Mouse (Mus musculus): ENCODE measurements at regions not wholly inside any gene's neighbourhood (a gene's known extent, or its start where the extent isn't known, plus 50 kb on each side); places are given as distances from the start of the nearest gene placed in this dataset.

DNA sequence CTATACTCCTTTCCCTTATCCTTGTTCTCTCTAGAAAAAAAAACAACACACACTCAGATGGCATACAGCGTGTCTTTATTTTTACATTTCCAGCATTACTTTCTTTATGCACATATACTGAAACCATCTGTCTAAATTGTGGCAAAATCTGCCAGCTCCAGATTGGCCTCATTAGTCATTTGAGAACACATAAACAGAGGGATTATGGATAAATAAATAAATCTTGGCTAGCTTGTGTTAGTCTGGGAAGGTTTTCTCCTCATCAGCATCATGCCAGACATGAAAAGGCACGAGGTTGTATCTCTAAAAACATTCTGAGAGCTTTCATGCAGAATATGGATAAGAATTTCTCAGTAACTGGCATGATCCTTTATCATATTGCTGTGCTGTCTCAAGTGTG, 1369.1 kb downstream of the Slc22a22 start:
- Histone ChIP-seq H3K36me3 (no peaks in the 10 kb centered on the region), H3K27ac (replicated peaks) (no peak overlapping the region), H3K9me3 (no peaks in the 10 kb centered on the region), H3K27me3 (no peaks in the 10 kb centered on the region), H3K9ac (replicated peaks) (no peak overlapping the region), H3K4me1 (no peaks in the 10 kb centered on the region), H3K4me2 (replicated peaks) (no peak overlapping the region), H3K4me3 (no peak overlapping the region)
- WGBS: 70% methylated on average over 2 of the region's 2 CpGs
- no peak for ATAC-seq (ENCODE audit: low FRiP score, low read depth)

DNA sequence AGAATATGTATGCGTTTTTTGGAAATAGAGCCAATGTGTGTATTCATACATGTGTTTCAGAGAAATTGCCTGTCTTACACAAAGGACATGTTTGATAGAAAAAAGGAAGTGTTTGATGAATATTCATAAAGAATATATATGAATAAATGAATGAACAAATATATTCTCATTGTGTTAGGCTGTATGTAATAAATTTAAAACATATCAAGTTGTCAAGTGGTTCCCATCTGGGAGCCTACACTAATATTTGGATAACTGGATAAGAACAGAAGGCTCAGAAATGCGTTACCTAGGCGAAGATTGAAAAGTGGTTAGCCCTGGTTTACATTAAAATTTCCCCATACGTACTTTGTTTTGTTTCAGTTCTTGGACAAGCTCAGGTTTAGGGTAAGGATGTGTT, 1369.7 kb downstream of the Slc22a22 start:
- Histone ChIP-seq H3K27ac (replicated peaks) (no peak overlapping the region), H3K9me3 (no peaks in the 10 kb centered on the region), H3K36me3 (no peaks in the 10 kb centered on the region), H3K4me1 (no peaks in the 10 kb centered on the region), H3K9ac (replicated peaks) (no peak overlapping the region), H3K4me3 (no peak overlapping the region), H3K4me2 (replicated peaks) (no peak overlapping the region), H3K27me3 (no peaks in the 10 kb centered on the region)
- 80% methylated on average over 4 of the region's 4 CpGs for WGBS
- no peak for ATAC-seq (ENCODE audit: low FRiP score, low read depth)

DNA sequence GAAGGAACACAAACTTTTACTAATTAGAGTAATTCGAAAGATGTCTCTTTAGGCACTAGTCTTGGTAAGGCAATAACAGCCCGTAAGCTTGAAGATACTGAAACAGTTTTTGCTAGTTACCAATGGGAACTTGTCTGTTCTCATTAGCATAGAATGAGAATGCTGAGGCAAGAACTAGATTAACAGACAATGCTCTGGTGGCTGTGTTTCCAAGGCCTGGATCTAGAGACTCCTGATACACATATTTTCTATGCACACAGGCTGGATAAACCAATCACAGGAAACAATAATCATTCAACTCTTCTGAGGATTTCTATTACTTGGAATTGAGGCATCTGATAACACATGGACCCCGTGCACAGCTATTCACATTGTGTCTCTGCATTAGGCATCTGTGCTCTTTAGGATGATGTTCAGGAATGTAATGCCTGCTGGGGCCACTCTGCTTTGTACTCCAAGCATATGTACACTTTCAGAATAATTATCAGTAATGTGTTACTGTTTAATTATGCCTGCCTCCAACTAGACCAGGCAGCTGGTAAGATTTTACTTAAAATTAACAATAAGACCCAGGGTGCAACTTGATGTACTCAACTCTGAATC, 1377.2 kb downstream of the Slc22a22 start:
- no peak overlapping the region for H3K9ac ChIP-seq (replicated peaks)
- no peak overlapping the region for H3K27ac ChIP-seq (replicated peaks)
- H3K36me3 ChIP-seq: no peaks in the 10 kb centered on the region
- no peak for ATAC-seq (ENCODE audit: low FRiP score, low read depth)
- H3K27me3 ChIP-seq: no peaks in the 10 kb centered on the region
- no peaks in the 10 kb centered on the region for H3K4me1 ChIP-seq
- WGBS: 84% methylated on average over 3 of the region's 3 CpGs
- H3K4me3 ChIP-seq: no peak overlapping the region
- no peak overlapping the region for H3K4me2 ChIP-seq (replicated peaks)
- no peaks in the 10 kb centered on the region for H3K9me3 ChIP-seq

DNA sequence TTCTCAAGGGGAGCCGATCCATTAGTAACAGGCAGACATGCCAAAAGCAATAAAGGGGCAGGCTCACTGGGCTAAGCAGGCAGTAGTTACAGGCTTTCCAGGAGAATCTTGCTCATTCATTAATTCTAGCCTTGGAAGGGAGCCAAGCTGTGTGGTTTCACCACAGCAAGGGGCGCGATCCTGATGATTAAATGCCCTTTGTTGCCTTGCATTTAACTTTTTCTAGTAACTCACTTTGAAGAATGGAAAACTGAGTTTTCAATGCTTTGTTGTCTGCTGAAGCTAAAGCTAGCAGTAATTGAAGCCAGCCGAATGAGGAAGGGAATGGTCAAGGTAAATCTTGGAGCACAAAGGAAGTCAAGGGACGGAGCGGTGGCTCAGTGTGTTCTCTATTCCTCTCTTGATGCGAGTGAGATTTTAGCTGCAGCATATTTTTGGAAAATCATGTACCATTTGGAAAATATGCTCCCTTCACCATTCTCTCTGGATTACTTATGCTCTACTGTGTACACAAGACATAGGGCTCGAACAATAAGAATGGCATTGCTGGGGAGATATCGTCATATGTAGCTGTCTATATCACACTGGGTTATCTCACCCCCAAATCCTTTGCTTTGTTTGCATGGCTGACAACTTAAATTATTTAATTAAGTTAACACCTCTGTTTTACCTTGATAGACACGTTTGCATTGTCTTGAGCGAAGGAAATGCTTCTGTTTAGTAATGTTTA, 1399.4 kb downstream of the Slc22a22 start:
- no peaks in the 10 kb centered on the region for H3K27me3 ChIP-seq
- H3K36me3 ChIP-seq: no peaks in the 10 kb centered on the region
- no peak overlapping the region for H3K27ac ChIP-seq (replicated peaks)
- peak; percentile 81 for ATAC-seq (ENCODE audit: low FRiP score, low read depth)
- H3K4me3 ChIP-seq: no peak overlapping the region
- H3K4me1 ChIP-seq: peaks cover 14% of the 10 kb centered on the region
- H3K9ac ChIP-seq (replicated peaks): no peak overlapping the region
- peak overlapping the region; percentile 33 for H3K4me2 ChIP-seq (replicated peaks)
- 36% methylated on average over 11 of the region's 11 CpGs for WGBS
- H3K9me3 ChIP-seq: no peaks in the 10 kb centered on the region

DNA sequence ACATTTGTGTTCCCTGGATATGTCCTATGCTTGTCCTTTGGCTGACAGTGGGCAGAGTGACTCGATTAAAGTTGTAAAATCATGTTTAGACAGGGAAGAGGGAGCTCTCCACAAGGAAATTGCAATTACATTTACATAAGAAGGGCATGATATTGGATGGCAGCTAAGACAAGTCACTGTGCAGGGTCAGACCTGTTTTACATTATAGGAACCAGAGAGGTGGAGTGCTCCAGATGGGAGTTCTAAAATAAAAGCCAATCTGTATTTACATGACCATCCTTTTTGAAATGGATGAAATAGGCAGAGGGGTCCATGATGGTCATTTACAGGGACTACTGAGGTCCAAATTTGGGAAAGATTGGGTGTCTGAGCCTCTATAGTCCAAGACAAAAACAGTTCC, 1400.3 kb downstream of the Slc22a22 start:
- Histone ChIP-seq H3K36me3 (no peaks in the 10 kb centered on the region), H3K27ac (replicated peaks) (no peak overlapping the region), H3K4me3 (no peak overlapping the region), H3K9me3 (peaks cover 4% of the 10 kb centered on the region; the same call in 1 of the 2 replicates), H3K4me2 (replicated peaks) (no peak overlapping the region), H3K9ac (replicated peaks) (no peak overlapping the region), H3K27me3 (no peaks in the 10 kb centered on the region), H3K4me1 (peaks cover 14% of the 10 kb centered on the region)
- 62% methylated on average over 1 of the region's 1 CpGs for WGBS
- ATAC-seq (ENCODE audit: low FRiP score, low read depth): 0 out of 2 replicates have a peak, but pooled peaks have one; percentile 35

- no peak for ATAC-seq (ENCODE audit: low FRiP score, low read depth)
- Histone ChIP-seq H3K4me1 (peaks cover 14% of the 10 kb centered on the region), H3K9me3 (peaks cover 4% of the 10 kb centered on the region; the same call in 1 of the 2 replicates), H3K27me3 (no peaks in the 10 kb centered on the region), H3K36me3 (no peaks in the 10 kb centered on the region), H3K27ac (replicated peaks) (no peak overlapping the region), H3K4me3 (no peak overlapping the region), H3K4me2 (replicated peaks) (no peak overlapping the region), H3K9ac (replicated peaks) (no peak overlapping the region)
- 85% methylated on average over 1 of the region's 1 CpGs for WGBS
Observed at GRCm38 (mm10) chr15:56076680-56077079, 1400.7 kb downstream of the Slc22a22 start.

GRCm38 (mm10) chr15:56069511-56069910, 1407.9 kb downstream of the Slc22a22 start:
- WGBS: 82% methylated on average over 2 of the region's 2 CpGs
- ATAC-seq (ENCODE audit: low FRiP score, low read depth): no peak

DNA sequence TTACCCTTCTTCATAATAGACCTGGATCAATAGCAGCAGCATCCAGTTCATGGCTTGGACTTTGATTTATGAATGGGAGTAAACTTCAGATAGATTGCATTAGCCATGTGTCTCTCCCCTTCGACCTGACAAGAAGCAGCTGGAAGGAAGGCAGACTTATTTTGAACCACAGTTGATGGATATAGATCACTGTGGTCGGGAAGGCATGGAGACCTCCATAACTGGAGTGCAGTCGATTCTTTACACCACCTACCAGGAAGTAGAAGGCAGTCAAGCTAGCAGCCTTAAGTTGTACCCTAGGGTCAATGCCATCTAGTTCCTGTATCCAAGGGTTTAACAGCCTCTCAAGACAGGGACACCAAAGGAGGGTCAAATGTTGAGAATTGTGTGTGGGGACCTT, 1410.2 kb downstream of the Slc22a22 start:
- Histone ChIP-seq H3K27me3 (no peaks in the 10 kb centered on the region), H3K4me3 (no peak overlapping the region), H3K9ac (replicated peaks) (no peak overlapping the region), H3K4me2 (replicated peaks) (no peak overlapping the region), H3K27ac (replicated peaks) (no peak overlapping the region), H3K4me1 (no peaks in the 10 kb centered on the region; the same call in 1 of the 2 replicates), H3K9me3 (no peaks in the 10 kb centered on the region), H3K36me3 (no peaks in the 10 kb centered on the region)
- ATAC-seq (ENCODE audit: low FRiP score, low read depth): no peak
- WGBS: 83% methylated on average over 3 of the region's 3 CpGs

More at GRCm38 (mm10) chr15:56069511-56069910, 1407.9 kb downstream of the Slc22a22 start:
- Histone ChIP-seq H3K4me2 (replicated peaks) (no peak overlapping the region), H3K27me3 (no peaks in the 10 kb centered on the region), H3K9ac (replicated peaks) (no peak overlapping the region), H3K36me3 (no peaks in the 10 kb centered on the region), H3K4me1 (no peaks in the 10 kb centered on the region; the same call in 1 of the 2 replicates), H3K27ac (replicated peaks) (no peak overlapping the region), H3K4me3 (no peak overlapping the region), H3K9me3 (peaks cover 4% of the 10 kb centered on the region; the same call in 1 of the 2 replicates)

DNA sequence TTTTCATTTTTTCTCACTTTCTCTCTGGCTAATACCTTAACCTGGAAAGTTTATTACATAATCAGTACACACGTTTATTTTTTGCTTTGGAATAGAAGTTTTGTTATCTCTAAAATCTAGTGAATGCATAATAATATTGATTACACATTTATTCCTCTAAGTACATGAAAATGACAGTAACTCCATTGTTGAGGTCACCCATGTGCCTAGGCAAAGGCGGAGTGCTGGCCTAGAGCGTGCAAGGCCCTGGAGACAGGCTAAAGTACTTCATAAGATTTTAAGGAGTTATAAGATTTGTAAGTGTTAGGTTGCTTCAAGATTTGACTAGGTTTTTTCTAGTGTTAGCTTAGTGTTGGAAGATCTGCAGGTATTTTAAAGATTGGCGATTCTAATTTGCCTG, 1410.9 kb downstream of the Slc22a22 start:
- Histone ChIP-seq H3K27me3 (no peaks in the 10 kb centered on the region), H3K4me3 (no peak overlapping the region), H3K4me2 (replicated peaks) (no peak overlapping the region), H3K27ac (replicated peaks) (no peak overlapping the region), H3K9ac (replicated peaks) (no peak overlapping the region), H3K4me1 (no peaks in the 10 kb centered on the region; the same call in 1 of the 2 replicates), H3K36me3 (no peaks in the 10 kb centered on the region), H3K9me3 (no peaks in the 10 kb centered on the region)
- WGBS: 77% methylated on average over 4 of the region's 4 CpGs
- no peak for ATAC-seq (ENCODE audit: low FRiP score, low read depth)

DNA sequence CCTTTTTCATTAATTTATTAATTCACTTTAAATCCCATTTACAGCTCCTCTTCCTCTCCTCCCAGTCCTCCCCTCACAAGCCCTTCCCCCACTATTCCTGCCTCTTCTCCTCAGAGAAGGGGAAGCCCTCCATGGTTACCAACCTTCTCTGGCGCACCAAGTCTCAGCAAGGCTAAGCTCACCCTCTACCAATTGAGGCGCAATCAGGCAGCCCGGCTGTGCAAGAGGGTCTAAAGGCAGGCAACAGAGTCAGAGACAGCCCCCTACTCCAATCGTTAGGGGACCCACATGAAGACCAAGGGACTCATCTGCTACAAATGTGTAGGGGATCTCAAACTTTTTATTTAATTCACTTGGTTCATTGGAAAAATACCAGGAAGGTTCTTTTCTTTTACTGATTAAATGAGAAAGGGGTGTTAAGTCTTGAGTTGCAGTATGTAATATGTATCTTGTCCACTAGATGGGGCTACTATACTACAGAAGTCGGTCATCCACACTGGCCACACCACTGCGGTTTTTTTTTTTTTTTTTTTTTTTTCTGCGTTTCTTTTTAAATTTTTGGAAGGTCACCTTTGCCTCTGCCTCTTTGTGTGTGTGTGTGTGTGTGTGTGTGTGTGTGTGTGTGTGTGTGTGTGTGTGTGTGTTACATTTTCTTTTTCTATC, 1411.4 kb downstream of the Slc22a22 start:
- Histone ChIP-seq H3K9me3 (no peaks in the 10 kb centered on the region), H3K4me3 (no peak overlapping the region), H3K27me3 (no peaks in the 10 kb centered on the region), H3K9ac (replicated peaks) (no peak overlapping the region), H3K36me3 (no peaks in the 10 kb centered on the region), H3K4me1 (no peaks in the 10 kb centered on the region; the same call in 1 of the 2 replicates), H3K4me2 (replicated peaks) (no peak overlapping the region), H3K27ac (replicated peaks) (no peak overlapping the region)
- ATAC-seq (ENCODE audit: low FRiP score, low read depth): peak; percentile 82
- 32% methylated on average over 7 of the region's 7 CpGs for WGBS

DNA sequence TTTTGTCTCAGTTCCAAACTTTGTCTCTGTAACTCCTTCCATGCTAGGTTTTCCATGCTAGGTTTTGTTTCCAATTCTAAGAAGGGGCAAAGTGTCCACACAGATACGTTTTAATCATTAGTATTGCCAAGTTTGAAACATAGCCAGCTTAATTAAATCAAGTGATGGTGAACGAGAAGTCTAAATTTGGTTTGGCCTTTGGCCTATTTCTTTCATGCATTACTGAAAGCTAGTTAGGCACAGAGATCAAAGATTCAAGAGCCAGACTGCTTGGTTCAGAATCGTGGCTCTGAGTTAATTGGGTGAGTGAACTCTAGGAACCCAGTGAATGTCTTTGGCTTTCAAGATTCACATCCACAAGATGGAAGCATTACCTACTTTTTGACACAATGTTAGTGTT, 1414.8 kb downstream of the Slc22a22 start:
- no peak overlapping the region for H3K9ac ChIP-seq (replicated peaks)
- 69% methylated on average over 3 of the region's 3 CpGs for WGBS
- ATAC-seq (ENCODE audit: low FRiP score, low read depth): no peak

DNA sequence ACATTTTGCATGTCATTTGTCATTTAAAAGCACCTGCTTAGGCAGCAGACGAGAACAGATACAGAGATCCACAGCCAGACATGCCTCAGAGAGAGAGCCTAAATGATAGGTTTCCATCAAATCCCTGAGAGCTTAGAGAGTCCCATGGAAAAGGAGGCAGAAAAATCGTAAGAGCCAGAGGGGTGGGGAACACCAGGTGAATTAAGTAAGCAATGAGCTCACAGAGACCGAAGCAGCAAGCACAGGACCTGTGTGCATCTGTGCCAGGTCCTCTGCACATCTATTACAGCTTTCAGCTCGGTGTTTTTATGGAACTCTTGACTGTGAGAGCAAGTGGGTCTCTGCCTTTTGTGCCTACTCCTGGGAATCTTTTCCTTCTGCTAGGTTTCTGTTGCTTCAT, 1416.1 kb downstream of the Slc22a22 start:
- WGBS: 81% methylated on average over 4 of the region's 4 CpGs
- H3K4me2 ChIP-seq (replicated peaks): no peak overlapping the region
- no peak for ATAC-seq (ENCODE audit: low FRiP score, low read depth)

More for the DNA sequence above, 1414.8 kb downstream of the Slc22a22 start:
- Histone ChIP-seq H3K4me1 (no peaks in the 10 kb centered on the region; the same call in 1 of the 2 replicates), H3K9me3 (no peaks in the 10 kb centered on the region), H3K4me2 (replicated peaks) (no peak overlapping the region), H3K27me3 (no peaks in the 10 kb centered on the region), H3K4me3 (no peak overlapping the region), H3K36me3 (no peaks in the 10 kb centered on the region), H3K27ac (replicated peaks) (no peak overlapping the region)

More for the DNA sequence above, 1416.1 kb downstream of the Slc22a22 start:
- H3K9me3 ChIP-seq: no peaks in the 10 kb centered on the region
- H3K4me3 ChIP-seq: no peak overlapping the region
- H3K36me3 ChIP-seq: no peaks in the 10 kb centered on the region
- no peak overlapping the region for H3K9ac ChIP-seq (replicated peaks)
- H3K4me1 ChIP-seq: no peaks in the 10 kb centered on the region
- no peaks in the 10 kb centered on the region for H3K27me3 ChIP-seq
- no peak overlapping the region for H3K27ac ChIP-seq (replicated peaks)
